Mouse (Mus musculus): ENCODE results near the gene Fndc3a. TPM values are rescaled to one million over a fixed set of nuclear protein-coding genes. Genes with fewer than 3 reads are reported as not detected.

Gene Fndc3a
- 40.0 and 43.6 TPM in 2 replicates for polyA plus RNA-seq (2015; fragmentation: Nextera tagmentation; extraction: Ambion mirVana)

DNA sequence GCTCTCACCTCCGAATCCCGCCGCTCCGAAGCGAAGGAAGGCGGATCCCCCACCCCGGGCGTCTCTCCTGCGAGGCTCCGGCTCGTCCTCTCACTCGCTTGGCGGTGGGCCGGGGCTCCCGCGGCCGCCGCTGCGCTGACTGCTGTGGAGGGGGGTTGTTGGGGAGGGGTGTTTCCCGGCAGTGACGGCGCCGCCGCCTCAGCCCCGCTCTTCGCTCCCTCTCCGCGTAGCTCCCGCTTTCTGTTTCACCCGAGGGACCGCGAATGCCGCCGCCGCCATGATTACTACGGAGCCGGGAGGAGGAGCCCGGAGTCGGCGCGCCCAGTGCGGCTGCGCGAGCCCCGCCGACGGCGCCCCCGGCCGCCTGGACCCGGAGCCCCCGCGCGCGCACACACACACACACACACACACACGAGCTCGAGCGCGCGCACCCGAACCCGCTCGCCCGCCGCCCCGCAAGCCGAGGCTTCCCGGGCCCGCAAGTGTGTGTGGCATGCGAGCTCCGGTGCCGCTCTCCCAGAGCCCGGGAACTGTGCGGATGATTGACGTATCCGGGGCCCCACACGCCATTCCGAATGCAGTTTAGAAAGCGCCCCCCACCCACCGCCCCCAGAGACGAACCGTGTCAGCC is at the start of gene Fndc3a:
TSS of gene Fndc3a (minus strand) at position 294 of the 631 bp plus-strand sequence.
- ATAC-seq (ENCODE audit: insufficient number of reproducible peaks, low FRiP score, low TSS enrichment, low read depth), result peak; percentile 92
- peak within 1 kb of the TSS; percentile 69 for H3K9ac ChIP-seq
- no peaks in the 10 kb centered on the region for H3K9me3 ChIP-seq (replicated peaks)
- under 1% methylated on average over 73 of the region's 82 CpGs for WGBS
- peak within 1 kb of the TSS; percentile 79 for H3K27ac ChIP-seq (replicated peaks)
- peak within 1 kb of the TSS; percentile 83 for H3K4me3 ChIP-seq (replicated peaks)
- no peaks in the 10 kb centered on the region for H3K36me3 ChIP-seq
- peaks cover 9% of the 10 kb centered on the region; the same call in 1 of the 2 replicates for H3K4me1 ChIP-seq
- H3K4me2 ChIP-seq (replicated peaks), result peak within 1 kb of the TSS; percentile 81
- H3K27me3 ChIP-seq, result 0 out of 2 replicates have a peak, but pooled peaks cover 3% of the 10 kb centered on the region

DNA sequence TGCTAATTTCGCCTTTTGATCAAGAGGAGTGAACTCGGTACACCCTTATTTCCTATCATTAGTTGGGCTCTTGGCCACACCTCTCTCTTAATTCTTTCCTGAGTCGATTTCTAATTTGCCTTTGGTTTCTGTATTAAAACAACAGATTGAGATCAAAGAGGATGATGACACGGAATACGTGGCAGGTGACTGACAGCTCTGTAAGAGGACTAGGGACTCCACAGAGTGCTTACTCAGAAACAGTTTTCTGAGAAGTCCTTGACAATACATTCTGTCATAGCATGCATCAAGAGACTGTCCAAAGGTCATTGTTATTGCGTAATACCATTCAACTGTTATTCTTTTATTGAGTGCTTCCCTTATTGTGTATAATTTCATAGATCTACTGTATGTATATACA is 43.1 kb upstream of the Fndc3a start:
- 0 out of 2 replicates have a peak, but pooled peaks cover 3% of the 10 kb centered on the region for H3K9me3 ChIP-seq (replicated peaks)
- no peak for ATAC-seq (ENCODE audit: insufficient number of reproducible peaks, low FRiP score, low TSS enrichment, low read depth)
- WGBS, result 72% methylated on average over 6 of the region's 6 CpGs
- no peak overlapping the region for H3K4me3 ChIP-seq (replicated peaks)
- no peak overlapping the region for H3K27ac ChIP-seq (replicated peaks)
- H3K36me3 ChIP-seq, result no peaks in the 10 kb centered on the region
- no peak overlapping the region for H3K9ac ChIP-seq
- H3K27me3 ChIP-seq, result no peaks in the 10 kb centered on the region
- H3K4me1 ChIP-seq, result no peaks in the 10 kb centered on the region
- no peak overlapping the region for H3K4me2 ChIP-seq (replicated peaks)

DNA sequence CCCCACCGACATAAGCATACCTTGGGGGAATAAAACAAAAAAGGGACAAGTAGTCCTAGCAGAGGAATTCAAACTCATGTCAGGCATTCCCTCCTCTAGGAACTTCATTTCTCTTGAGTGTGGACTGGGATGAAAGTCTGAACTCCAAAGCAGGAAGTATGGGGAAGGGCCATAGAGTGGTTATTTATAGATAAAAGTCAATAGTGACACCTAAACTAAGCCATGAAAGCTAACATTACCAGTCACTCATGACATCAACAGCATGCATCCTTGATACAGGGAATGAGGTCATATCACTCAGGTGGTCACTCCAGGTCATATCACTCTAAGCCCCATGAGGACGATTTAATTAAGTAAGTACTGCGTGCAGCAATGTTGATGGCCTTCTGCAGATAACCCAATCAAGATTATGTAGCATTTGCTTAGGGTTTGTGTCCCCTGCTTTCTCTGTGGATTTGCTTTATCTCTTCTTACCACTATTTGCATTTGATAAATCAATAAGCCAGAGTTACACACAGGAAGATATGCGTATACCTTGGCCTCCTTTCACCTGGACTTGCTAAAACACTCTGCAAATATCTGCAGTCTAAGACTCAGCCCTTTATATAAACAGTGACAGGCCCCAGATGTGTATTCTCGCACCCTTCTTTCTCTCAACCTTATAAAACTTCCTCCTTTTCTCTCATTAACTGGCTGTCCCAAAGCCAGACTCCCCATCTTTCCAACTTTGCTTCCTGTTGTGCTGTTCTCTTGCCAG is 40.8 kb upstream of the Fndc3a start:
- 84% methylated on average over 5 of the region's 5 CpGs for WGBS
- no peaks in the 10 kb centered on the region for H3K4me1 ChIP-seq
- no peak for ATAC-seq (ENCODE audit: insufficient number of reproducible peaks, low FRiP score, low TSS enrichment, low read depth)

DNA sequence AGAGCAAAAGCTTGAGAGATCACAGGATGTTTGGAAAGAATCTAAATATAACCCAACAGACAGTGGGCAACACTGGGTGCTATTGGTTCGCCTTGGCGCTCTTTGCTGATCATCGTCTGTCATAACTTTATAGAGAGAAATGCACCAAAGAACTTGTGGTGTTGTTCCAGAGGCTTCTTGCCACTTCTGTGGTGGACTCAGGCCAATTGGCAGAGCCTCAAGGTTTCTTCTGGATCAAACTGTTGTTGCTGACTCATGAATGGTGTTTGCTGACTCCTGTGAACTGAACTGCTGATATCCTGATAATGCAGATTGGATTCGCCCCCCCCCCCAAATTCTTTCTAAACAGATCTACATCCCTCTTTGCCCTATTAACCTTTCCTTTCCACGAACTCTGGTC is 38.5 kb upstream of the Fndc3a start:
- no peak overlapping the region for H3K27ac ChIP-seq (replicated peaks)
- ATAC-seq (ENCODE audit: insufficient number of reproducible peaks, low FRiP score, low TSS enrichment, low read depth), result no peak
- no peaks in the 10 kb centered on the region for H3K36me3 ChIP-seq
- H3K4me2 ChIP-seq (replicated peaks), result no peak overlapping the region
- H3K4me3 ChIP-seq (replicated peaks), result no peak overlapping the region
- no peaks in the 10 kb centered on the region for H3K27me3 ChIP-seq
- no peaks in the 10 kb centered on the region for H3K4me1 ChIP-seq
- no peak overlapping the region for H3K9ac ChIP-seq
- H3K9me3 ChIP-seq (replicated peaks), result 0 out of 2 replicates have a peak, but pooled peaks cover 3% of the 10 kb centered on the region
- WGBS, result 87% methylated on average over 5 of the region's 5 CpGs

More for the DNA sequence above, 40.8 kb upstream of the Fndc3a start:
- H3K27me3 ChIP-seq, result no peaks in the 10 kb centered on the region
- no peak overlapping the region for H3K27ac ChIP-seq (replicated peaks)
- H3K4me3 ChIP-seq (replicated peaks), result no peak overlapping the region
- 0 out of 2 replicates have a peak, but pooled peaks cover 3% of the 10 kb centered on the region for H3K9me3 ChIP-seq (replicated peaks)
- H3K9ac ChIP-seq, result no peak overlapping the region
- H3K4me2 ChIP-seq (replicated peaks), result no peak overlapping the region
- H3K36me3 ChIP-seq, result no peaks in the 10 kb centered on the region

DNA sequence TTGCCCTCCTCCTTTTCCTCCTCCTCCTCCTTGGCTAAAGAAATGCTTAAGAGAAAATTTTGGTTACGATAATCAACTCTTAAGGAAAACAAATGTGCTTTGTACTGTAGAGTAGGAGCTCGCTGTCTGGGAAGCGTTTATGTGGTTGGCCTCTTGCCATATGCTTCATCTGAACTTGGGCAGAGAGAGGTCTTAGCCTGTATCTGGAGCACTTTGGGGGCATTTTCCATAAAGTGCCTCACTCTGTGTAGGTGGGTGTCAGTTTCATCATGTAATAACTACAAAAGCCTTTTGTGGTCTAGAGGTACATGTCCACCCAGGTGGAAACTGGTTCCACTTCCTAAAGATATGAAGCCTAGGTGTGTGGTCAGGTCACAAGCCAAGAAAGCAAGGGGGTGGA is 31.9 kb upstream of the Fndc3a start:
- Histone ChIP-seq H3K9ac (no peak overlapping the region), H3K4me3 (replicated peaks) (no peak overlapping the region), H3K36me3 (no peaks in the 10 kb centered on the region), H3K27me3 (no peaks in the 10 kb centered on the region), H3K4me1 (no peaks in the 10 kb centered on the region), H3K27ac (replicated peaks) (no peak overlapping the region), H3K9me3 (replicated peaks) (no peaks in the 10 kb centered on the region), H3K4me2 (replicated peaks) (no peak overlapping the region)
- 23% methylated on average over 3 of the region's 3 CpGs for WGBS
- no peak for ATAC-seq (ENCODE audit: insufficient number of reproducible peaks, low FRiP score, low TSS enrichment, low read depth)

DNA sequence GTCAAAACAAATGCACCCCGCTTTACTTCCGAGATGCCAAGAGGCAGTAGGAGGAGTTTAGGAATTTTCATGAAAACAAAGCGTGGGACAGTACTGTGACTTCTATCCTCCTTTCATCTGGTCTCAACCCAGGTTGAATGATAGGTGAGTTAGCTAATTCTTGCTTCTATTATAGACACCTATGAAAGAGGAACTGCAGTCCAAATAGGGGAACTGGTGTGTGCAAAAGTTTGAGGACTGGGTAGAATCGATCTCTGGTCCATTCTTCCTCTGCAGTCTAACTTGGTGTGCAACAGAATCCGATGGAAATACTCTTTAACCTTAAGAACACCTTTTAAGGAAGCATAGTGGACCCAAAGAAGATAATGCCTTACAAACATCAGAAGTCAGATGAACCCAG is 30.5 kb upstream of the Fndc3a start:
- H3K4me3 ChIP-seq (replicated peaks), result no peak overlapping the region
- H3K9ac ChIP-seq, result no peak overlapping the region
- 85% methylated on average over 5 of the region's 5 CpGs for WGBS
- H3K4me1 ChIP-seq, result no peaks in the 10 kb centered on the region
- no peak for ATAC-seq (ENCODE audit: insufficient number of reproducible peaks, low FRiP score, low TSS enrichment, low read depth)
- H3K9me3 ChIP-seq (replicated peaks), result no peaks in the 10 kb centered on the region
- no peak overlapping the region for H3K27ac ChIP-seq (replicated peaks)
- no peaks in the 10 kb centered on the region for H3K36me3 ChIP-seq
- no peak overlapping the region for H3K4me2 ChIP-seq (replicated peaks)
- H3K27me3 ChIP-seq, result no peaks in the 10 kb centered on the region

DNA sequence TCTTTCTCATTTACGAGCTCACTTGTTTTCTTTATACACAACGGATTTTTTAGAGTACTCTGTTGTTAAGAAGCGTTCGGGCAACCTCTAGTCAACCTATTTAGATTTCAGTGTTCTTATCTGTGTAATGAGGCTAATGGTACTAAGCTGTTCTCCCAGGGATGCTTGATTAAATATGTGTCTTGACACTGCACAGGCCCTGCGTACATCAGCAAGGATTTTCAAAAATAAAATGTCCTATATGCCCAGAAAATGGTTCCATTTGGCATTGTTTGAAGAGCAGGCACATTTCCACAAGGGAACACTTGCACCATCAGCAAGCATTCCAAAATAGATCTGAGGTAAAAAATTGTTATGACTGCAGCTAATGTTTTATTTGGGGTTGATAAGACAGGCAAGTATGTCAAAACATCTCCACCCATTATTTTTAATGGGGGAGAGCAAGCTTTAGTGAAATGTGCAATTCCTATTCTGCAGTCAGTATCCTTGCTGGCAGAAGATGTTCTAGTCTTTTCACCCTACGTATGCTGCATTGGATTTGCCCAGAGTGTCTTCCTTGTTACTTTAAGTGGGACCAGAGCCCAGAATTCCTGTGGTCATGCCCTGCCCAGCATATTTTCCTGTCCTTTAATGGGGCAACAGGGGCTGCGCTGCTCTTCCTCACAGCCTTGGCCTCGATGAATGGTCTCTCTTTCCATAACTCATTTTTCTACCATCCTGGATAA is 29.8 kb upstream of the Fndc3a start:
- Histone ChIP-seq H3K27ac (replicated peaks) (no peak overlapping the region), H3K27me3 (no peaks in the 10 kb centered on the region), H3K9ac (no peak overlapping the region), H3K4me1 (no peaks in the 10 kb centered on the region), H3K4me3 (replicated peaks) (no peak overlapping the region), H3K9me3 (replicated peaks) (no peaks in the 10 kb centered on the region), H3K36me3 (no peaks in the 10 kb centered on the region), H3K4me2 (replicated peaks) (no peak overlapping the region)
- no peak for ATAC-seq (ENCODE audit: insufficient number of reproducible peaks, low FRiP score, low TSS enrichment, low read depth)
- WGBS, result 61% methylated on average over 8 of the region's 8 CpGs

DNA sequence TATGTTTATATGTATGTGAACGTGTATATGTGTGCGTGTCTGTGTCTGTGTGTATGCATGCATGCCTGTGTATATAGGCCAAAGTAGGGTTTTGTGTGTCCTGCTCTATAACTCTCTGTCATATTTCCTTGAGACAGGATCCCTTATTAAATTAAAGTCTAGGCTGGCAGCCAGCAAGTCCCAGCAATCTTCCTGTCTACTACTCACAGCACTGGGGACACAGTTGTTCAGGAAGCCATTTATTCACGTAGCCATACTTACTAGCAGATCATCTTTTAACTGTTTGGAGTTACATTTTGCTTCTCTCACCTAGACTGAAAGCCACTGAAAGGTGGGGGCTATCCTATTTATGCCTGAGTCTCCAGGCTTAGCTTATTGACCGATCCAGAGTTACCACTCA is 29.0 kb upstream of the Fndc3a start:
- no peaks in the 10 kb centered on the region for H3K4me1 ChIP-seq
- WGBS, result 82% methylated on average over 4 of the region's 4 CpGs
- no peak overlapping the region for H3K9ac ChIP-seq
- H3K4me2 ChIP-seq (replicated peaks), result no peak overlapping the region
- no peaks in the 10 kb centered on the region for H3K9me3 ChIP-seq (replicated peaks)
- no peak overlapping the region for H3K4me3 ChIP-seq (replicated peaks)
- H3K27ac ChIP-seq (replicated peaks), result no peak overlapping the region
- ATAC-seq (ENCODE audit: insufficient number of reproducible peaks, low FRiP score, low TSS enrichment, low read depth), result no peak
- no peaks in the 10 kb centered on the region for H3K27me3 ChIP-seq
- H3K36me3 ChIP-seq, result no peaks in the 10 kb centered on the region

DNA sequence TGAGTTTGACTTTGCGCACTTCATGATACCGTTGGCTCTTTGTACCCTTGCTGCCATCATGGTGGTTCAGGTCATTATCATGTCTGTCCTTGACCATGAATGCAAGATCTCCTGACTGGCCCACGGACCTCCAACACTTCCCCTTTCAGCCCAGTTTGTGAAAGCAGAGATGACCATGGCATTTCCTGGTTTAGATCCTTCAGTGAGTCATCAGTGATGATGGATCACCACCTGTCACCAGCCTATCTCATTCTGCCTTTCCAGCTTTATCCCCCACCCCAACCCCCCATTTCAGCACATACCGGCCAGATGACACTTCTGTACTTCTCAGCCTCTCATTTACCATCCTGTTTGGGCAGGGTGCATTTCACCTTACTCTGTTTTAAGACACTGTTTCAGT is 28.4 kb upstream of the Fndc3a start:
- Histone ChIP-seq H3K9ac (no peak overlapping the region), H3K4me2 (replicated peaks) (no peak overlapping the region), H3K36me3 (no peaks in the 10 kb centered on the region), H3K4me1 (no peaks in the 10 kb centered on the region), H3K27me3 (no peaks in the 10 kb centered on the region), H3K27ac (replicated peaks) (no peak overlapping the region), H3K4me3 (replicated peaks) (no peak overlapping the region), H3K9me3 (replicated peaks) (no peaks in the 10 kb centered on the region)
- no peak for ATAC-seq (ENCODE audit: insufficient number of reproducible peaks, low FRiP score, low TSS enrichment, low read depth)
- 73% methylated on average over 4 of the region's 4 CpGs for WGBS

DNA sequence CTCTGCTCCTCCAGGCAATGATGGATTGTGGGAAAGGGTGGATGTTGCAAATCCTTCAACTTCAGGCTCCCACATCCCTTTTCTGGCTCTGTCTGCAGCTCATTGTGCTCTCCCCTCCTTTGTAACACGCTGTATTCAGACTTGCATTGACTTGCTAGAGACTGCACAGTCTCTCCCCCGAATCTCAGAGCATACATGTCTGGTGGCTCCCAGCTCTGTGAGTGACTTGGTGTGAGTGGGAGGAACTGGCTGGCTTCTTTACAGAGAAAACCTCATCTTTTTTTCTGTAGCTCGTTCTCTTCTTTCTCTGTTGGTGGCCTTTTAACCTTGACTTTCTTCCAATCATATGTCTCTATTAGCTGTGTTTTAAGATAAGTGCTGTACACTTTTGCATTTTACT is 16.1 kb upstream of the Fndc3a start:
- ATAC-seq (ENCODE audit: insufficient number of reproducible peaks, low FRiP score, low TSS enrichment, low read depth), result no peak
- Histone ChIP-seq H3K36me3 (no peaks in the 10 kb centered on the region), H3K27me3 (no peaks in the 10 kb centered on the region), H3K9me3 (replicated peaks) (no peaks in the 10 kb centered on the region), H3K4me2 (replicated peaks) (no peak overlapping the region), H3K9ac (no peak overlapping the region), H3K4me3 (replicated peaks) (no peak overlapping the region), H3K27ac (replicated peaks) (no peak overlapping the region), H3K4me1 (no peaks in the 10 kb centered on the region)
- 58% methylated on average over 3 of the region's 3 CpGs for WGBS

DNA sequence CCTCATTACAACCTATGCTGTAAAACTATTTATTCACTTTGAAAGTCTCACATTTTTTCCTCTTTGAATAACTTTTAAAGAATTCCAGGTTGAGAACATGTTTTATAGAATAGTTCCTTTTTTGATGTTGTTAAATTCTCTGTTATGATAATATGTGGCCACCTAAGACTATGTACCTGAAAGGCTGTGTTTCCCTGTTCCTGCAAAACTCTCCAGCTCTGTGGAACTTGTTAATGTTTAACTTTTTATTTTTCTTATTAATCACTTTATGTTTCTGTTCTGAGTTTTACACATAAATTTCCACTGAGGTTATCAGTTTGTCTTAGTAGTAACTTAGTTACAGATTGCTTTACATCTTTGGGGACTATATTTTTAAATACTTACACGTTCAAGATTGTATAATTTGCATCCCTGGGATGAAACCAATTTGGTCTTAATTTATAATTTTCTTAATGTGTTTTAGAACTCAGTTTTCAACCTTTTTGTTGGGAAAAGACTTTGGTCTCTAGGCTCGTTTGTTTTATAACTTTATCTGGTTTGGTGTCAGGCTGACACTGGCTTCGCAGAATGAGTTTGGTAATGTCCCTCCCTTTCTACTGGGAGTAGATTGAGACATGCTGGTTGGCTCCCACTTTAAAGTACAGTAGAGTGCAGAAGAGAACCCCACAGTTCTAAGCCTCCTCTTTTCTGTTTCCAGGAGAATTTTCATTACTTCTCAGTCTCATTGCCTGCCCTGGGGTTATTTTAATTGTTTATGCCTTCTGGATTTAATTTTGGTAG is 12.7 kb upstream of the Fndc3a start:
- no peaks in the 10 kb centered on the region for H3K27me3 ChIP-seq
- no peak overlapping the region for H3K27ac ChIP-seq (replicated peaks)
- 68% methylated on average over 3 of the region's 3 CpGs for WGBS
- no peaks in the 10 kb centered on the region for H3K4me1 ChIP-seq
- no peak overlapping the region for H3K9ac ChIP-seq
- no peaks in the 10 kb centered on the region for H3K9me3 ChIP-seq (replicated peaks)
- H3K4me2 ChIP-seq (replicated peaks), result no peak overlapping the region
- no peak overlapping the region for H3K4me3 ChIP-seq (replicated peaks)
- no peaks in the 10 kb centered on the region for H3K36me3 ChIP-seq
- no peak for ATAC-seq (ENCODE audit: insufficient number of reproducible peaks, low FRiP score, low TSS enrichment, low read depth)

All from embryonic facial prominence, embryonic 15.5 days (tissue).